Mouse (Mus musculus): ENCODE results near the gene Pbld1.

Gene Pbld1

GRCm38 (mm10) chr10:63059862-63060261 is at the start of gene Pbld1:
Gene Pbld1 (plus strand): TSS chr10:63060162.
- no peak for DNase-seq

GRCm38 (mm10) chr10:63010268-63010667 is 49.7 kb upstream of the Pbld1 start:
- DNase-seq: no peak

GRCm38 (mm10) chr10:63011556-63011955 is 48.4 kb upstream of the Pbld1 start:
- peak; percentile 50 to 63 for DNase-seq

- DNase-seq: no peak
Observed at GRCm38 (mm10) chr10:63013476-63013875, 46.5 kb upstream of the Pbld1 start.

GRCm38 (mm10) chr10:63014168-63014567 is 45.8 kb upstream of the Pbld1 start:
- DNase-seq: no peak

- DNase-seq: no peak
Observed at GRCm38 (mm10) chr10:63019304-63019703, 40.7 kb upstream of the Pbld1 start.

GRCm38 (mm10) chr10:63021702-63022101 is 38.3 kb upstream of the Pbld1 start:
- no peak for DNase-seq

GRCm38 (mm10) chr10:63022541-63023120 is 37.3 kb upstream of the Pbld1 start:
- DNase-seq: no peak

- peak; percentile 66 to 73 for DNase-seq
Observed at GRCm38 (mm10) chr10:63023121-63023748, 36.7 kb upstream of the Pbld1 start.

GRCm38 (mm10) chr10:63023749-63024579 is 36.0 kb upstream of the Pbld1 start, which contains the start of the genes Hnrnph3 and Pbld2:
Gene Hnrnph3 (minus strand): TSS chr10:63024217.
Gene Pbld2 (plus strand): TSS chr10:63024315.
- peak; percentile 96 to 99 for DNase-seq

- peak; percentile 77 to 81 for DNase-seq
Observed at GRCm38 (mm10) chr10:63024580-63024910, 35.4 kb upstream of the Pbld1 start.

- DNase-seq: no peak
Observed at GRCm38 (mm10) chr10:63025016-63025415, 34.9 kb upstream of the Pbld1 start.

- DNase-seq: no peak
Observed at GRCm38 (mm10) chr10:63025491-63026011, 34.4 kb upstream of the Pbld1 start.

GRCm38 (mm10) chr10:63026156-63026794 is 33.7 kb upstream of the Pbld1 start:
- no peak for DNase-seq

- no peak for DNase-seq
Observed at GRCm38 (mm10) chr10:63026795-63027160, 33.2 kb upstream of the Pbld1 start.

- DNase-seq: no peak
Observed at GRCm38 (mm10) chr10:63027376-63028161, 32.4 kb upstream of the Pbld1 start.

GRCm38 (mm10) chr10:63028396-63028795 is 31.6 kb upstream of the Pbld1 start:
- DNase-seq: no peak

GRCm38 (mm10) chr10:63032267-63032666 is 27.7 kb upstream of the Pbld1 start:
- no peak for DNase-seq

- DNase-seq: no peak
Observed at GRCm38 (mm10) chr10:63032956-63033355, 27.0 kb upstream of the Pbld1 start.

GRCm38 (mm10) chr10:63038571-63039320 is 21.2 kb upstream of the Pbld1 start:
- DNase-seq: no peak

- no peak for DNase-seq
Observed at GRCm38 (mm10) chr10:63039867-63040628, 19.9 kb upstream of the Pbld1 start.
